Comparison of ENCODE assay signal across 10 mouse cellular contexts in genomic region chr10:59308993-59309715, GRCm38 (mm10). TPM values are rescaled to one million over a fixed set of nuclear protein-coding genes. Genes with fewer than 3 reads are reported as not detected.
DNase-seq lines count a peak whose midpoint lies in the region; ATAC-seq and TF ChIP-seq lines count a peak whose summit lies in the region.
"Had no signal": no experiment of that assay in that cellular context is flagged by ENCODE, and none has a peak within 500 bp of the region (broad histone marks: within the 10 kb centered on the region; RNA-seq: fewer than 3 reads in every experiment).

No protein-coding gene starts in this region.

- 23% methylated on average over 3 of the region's 3 CpGs for WGBS in liver, adult 2 months
- 30% methylated on average over 3 of the region's 3 CpGs for WGBS in liver, embryonic 12.5 days (ENCODE audit: insufficient replicate concordance)

- no peaks in the 10 kb centered on the region for H3K4me1 ChIP-seq in liver, adult 2 months (ENCODE audit: control insufficient read depth, insufficient read depth, low read length)
- H3K4me1 ChIP-seq in liver, embryonic 12.5 days = no peaks in the 10 kb centered on the region
- H3K4me1 ChIP-seq: limb, embryonic 12.5 days had no signal

- ATAC-seq in liver, embryonic 12.5 days = no peak

- DNase-seq in adrenal gland, adult 18-20 months (ENCODE audit: low spot score in 2 of 2) = peak; percentile 42 to 52
- no peak for DNase-seq in adrenal gland, adult 8-10 months
- DNase-seq in liver, adult 2 months (ENCODE audit: extremely low read depth, low read depth, low spot score) = no peak
- peak; percentile 49 to 69 for DNase-seq in adrenal gland, postnatal 36 days
- peak; percentile 68 for DNase-seq in kidney, postnatal 4 days
- peak; percentile 69 for DNase-seq in thymus, postnatal 4 days
- no peak for DNase-seq in gastrocnemius, postnatal 25 days

- no peak overlapping the region for H3K9ac ChIP-seq in liver, adult 2 months (ENCODE audit: low read depth, low read length)
- no peak overlapping the region for H3K9ac ChIP-seq in liver, embryonic 12.5 days
- H3K9ac ChIP-seq: limb, embryonic 12.5 days had no signal

- 0 out of 2 replicates have a peak, but pooled peaks cover 4% of the 10 kb centered on the region for H3K9me3 ChIP-seq in liver, embryonic 12.5 days (replicated peaks)

- no peak overlapping the region for H3K27ac ChIP-seq in liver, adult 2 months (replicated peaks; ENCODE audit: insufficient read depth, low read depth, low read length)
- H3K27ac ChIP-seq in liver, embryonic 12.5 days = no peak overlapping the region
- H3K27ac ChIP-seq: limb, embryonic 12.5 days had no signal

- H3K36me3 ChIP-seq in liver, adult 2 months (ENCODE audit: control insufficient read depth, insufficient read depth, low read length) = no peaks in the 10 kb centered on the region
- no peaks in the 10 kb centered on the region for H3K36me3 ChIP-seq in liver, embryonic 12.5 days
- H3K36me3 ChIP-seq: limb, embryonic 12.5 days had no signal

- no peaks in the 10 kb centered on the region for H3K27me3 ChIP-seq in liver, adult 2 months (ENCODE audit: control insufficient read depth, insufficient read depth, low read length)
- H3K27me3 ChIP-seq in liver, embryonic 12.5 days (replicated peaks) = no peaks in the 10 kb centered on the region
- H3K27me3 ChIP-seq: limb, embryonic 12.5 days had no signal

- H3K4me3 ChIP-seq in liver, adult 2 months (ENCODE audit: insufficient read depth, low read depth, low read length) = no peak overlapping the region
- no peak overlapping the region for H3K4me3 ChIP-seq in liver, embryonic 12.5 days
- H3K4me3 ChIP-seq: erythroblast, embryonic 14.5 days; limb, embryonic 12.5 days had no signal

- no peak for TF ChIP-seq POLR2A in liver, adult 2 months (IDR thresholded peaks at IDR 0.05; ENCODE audit: extremely low read depth, insufficient read depth, low read length)

- H3K79me2 ChIP-seq in liver, adult 2 months (ENCODE audit: control insufficient read depth, insufficient read depth, low read length) = no peaks in the 10 kb centered on the region

- no peak overlapping the region for H3K4me2 ChIP-seq in liver, embryonic 12.5 days
- H3K4me2 ChIP-seq: limb, embryonic 12.5 days had no signal

- peak; percentile 81 for TF ChIP-seq CTCF in liver, adult 2 months (IDR thresholded peaks at IDR 0.05; ENCODE audit: low read depth, low read length)

RNA-seq across cellular contexts. Expression of gene P4ha1, which starts 13.9 kb away (rescaled TPM):
- total RNA-seq in adrenal gland, adult 18-20 months (2021) = 100 to 1,000 TPM in 1 of 2 experiments, 10 to 100 TPM in 1; 82.5 to 154 TPM
- 10 to 100 TPM; 32.5 to 73.9 (median 37.1) TPM for total RNA-seq in adrenal gland, adult 8-10 months (2022)
- 6.4 and 9.1 TPM in 2 replicates for total RNA-seq in liver, adult 2 months (2014; rRNA removed)
- 3.0 and 4.7 TPM in 2 replicates for polyA plus RNA-seq in liver, adult 2 months (2012; rRNA removed)
- polyA plus RNA-seq in liver, embryonic 12.5 days (2016; fragmentation: Nextera tagmentation; extraction: Ambion mirVana) = 24.7 and 27.4 TPM in 2 replicates
- total RNA-seq in adrenal gland, postnatal 36 days (2021) = 10 to 100 TPM; 31.1 to 73.6 TPM
- total RNA-seq in gastrocnemius, postnatal 25 days (2021) = 10 to 100 TPM; 26.2 to 27.3 TPM

Comparison
In these comparisons a context has a peak if more than half of its experiments do, and no peak if none do; other contexts are left out.
1. DNase-seq: peak in adrenal gland, adult 18-20 months (2 of 2), adrenal gland, postnatal 36 days (2 of 2), kidney, postnatal 4 days (2 of 2) and thymus, postnatal 4 days (single experiment); none in adrenal gland, adult 8-10 months (single experiment), liver, adult 2 months (single experiment) and gastrocnemius, postnatal 25 days (single experiment).